Mouse (Mus musculus) liver, embryonic 14.5 days (tissue): ENCODE data around the gene Kif1bp.

Source experiments
- CTCF ChIP-seq: IDR thresholded peaks from 2 replicates; pipeline ENCODE4 v1.5.1; 2016; ENCODE audit warnings: antibody characterized with exemption, low read depth, control low read depth
- EP300 ChIP-seq: IDR thresholded peaks from 2 replicates; pipeline ENCODE4 v1.6.1; 2016; ENCODE audit warnings: antibody characterized with exemption, low read depth

GRCm38 (mm10) chr10:62542928-62543327 is 35.3 kb downstream of the Kif1bp start:
- TF ChIP-seq CTCF: no peak
- TF ChIP-seq EP300: no peak
